In genomic region chr11:99043632-99044031, GRCm38 (mm10) we compare ENCODE assay signal across 10 mouse cellular contexts. TPM values are rescaled to one million over a fixed set of nuclear protein-coding genes. Genes with fewer than 3 reads are reported as not detected.
DNase-seq lines count a peak whose midpoint lies in the region; ATAC-seq and TF ChIP-seq lines count a peak whose summit lies in the region.
"Had no signal": no experiment of that assay in that cellular context is flagged by ENCODE, and none has a peak within 500 bp of the region (broad histone marks: within the 10 kb centered on the region; RNA-seq: fewer than 3 reads in every experiment).

No protein-coding gene starts in this region.

- WGBS in midbrain, postnatal 0 days: 90% methylated on average over 6 of the region's 6 CpGs
- 86% methylated on average over 6 of the region's 6 CpGs for WGBS in midbrain, embryonic 16.5 days
- WGBS in limb, embryonic 10.5 days: 64% methylated on average over 6 of the region's 6 CpGs

- peak; percentile 45; the same call in 1 of the 2 replicates for TF ChIP-seq CTCF in midbrain, postnatal 0 days (IDR thresholded peaks at IDR 0.05)

- H3K27ac ChIP-seq in midbrain, postnatal 0 days (ENCODE audit: low read depth, low read length): no peak overlapping the region
- H3K27ac ChIP-seq in midbrain, embryonic 16.5 days (ENCODE audit: low read length): no peak overlapping the region
- H3K27ac ChIP-seq in limb, embryonic 10.5 days: peak overlapping the region; percentile 38; the same call in 1 of the 2 replicates

- H3K9ac ChIP-seq in midbrain, postnatal 0 days (replicated peaks; ENCODE audit: low read length, poor library complexity, severe bottlenecking): no peak overlapping the region
- no peak overlapping the region for H3K9ac ChIP-seq in midbrain, embryonic 16.5 days (ENCODE audit: low read depth, low read length)

- no peak for ATAC-seq in midbrain, postnatal 0 days (ENCODE audit: low FRiP score)
- ATAC-seq in midbrain, embryonic 16.5 days: no peak

- intact Hi-C loops in heart, postnatal 36 days (cut with DNase I): loop anchor here (5.0 kb wide), 1 partner anchor 111 kb away; no protein-coding TSS in a partner anchor

- H3K27me3 ChIP-seq in midbrain, postnatal 0 days (ENCODE audit: insufficient read depth, low read length): no peaks in the 10 kb centered on the region
- no peaks in the 10 kb centered on the region for H3K27me3 ChIP-seq in midbrain, embryonic 16.5 days (ENCODE audit: control insufficient read depth, insufficient read depth, low read depth, low read length)
- H3K27me3 ChIP-seq in limb, embryonic 10.5 days (ENCODE audit: low read depth, poor library complexity, severe bottlenecking): no peaks in the 10 kb centered on the region
- H3K27me3 ChIP-seq: hindbrain, embryonic 15.5 days had no signal

- no peak overlapping the region for H3K4me2 ChIP-seq in midbrain, postnatal 0 days (ENCODE audit: low read depth, low read length, poor library complexity, severe bottlenecking)
- no peak overlapping the region for H3K4me2 ChIP-seq in midbrain, embryonic 16.5 days (ENCODE audit: low read length)

- no peaks in the 10 kb centered on the region; the same call in 1 of the 2 replicates for H3K36me3 ChIP-seq in midbrain, postnatal 0 days (ENCODE audit: insufficient read depth, low read length)
- no peaks in the 10 kb centered on the region for H3K36me3 ChIP-seq in midbrain, embryonic 16.5 days (ENCODE audit: control insufficient read depth, insufficient read depth, low read length)
- H3K36me3 ChIP-seq in limb, embryonic 10.5 days: peaks cover 59% of the 10 kb centered on the region
- H3K36me3 ChIP-seq: hindbrain, embryonic 15.5 days had no signal

- no peaks in the 10 kb centered on the region for H3K9me3 ChIP-seq in midbrain, postnatal 0 days (ENCODE audit: low read length)
- H3K9me3 ChIP-seq in midbrain, embryonic 16.5 days (replicated peaks; ENCODE audit: control insufficient read depth, low read length, poor library complexity, severe bottlenecking): no peaks in the 10 kb centered on the region
- H3K9me3 ChIP-seq in limb, embryonic 10.5 days (replicated peaks): no peaks in the 10 kb centered on the region
- H3K9me3 ChIP-seq: hindbrain, embryonic 15.5 days had no signal

- peak; percentile 36 to 40 for DNase-seq in heart, adult 18-20 months
- no peak for DNase-seq in heart, postnatal 36 days
- no peak for DNase-seq in midbrain, postnatal 0 days (ENCODE audit: low spot score)
- DNase-seq in limb, embryonic 10.5 days (ENCODE audit: low spot score): no peak
- DNase-seq in layer of hippocampus, adult 18-20 months (ENCODE audit: low spot score in 2 of 2): no peak
- no peak for DNase-seq in thymus, postnatal 14 days
- DNase-seq in cerebellum, adult 9-10 months: no peak
- DNase-seq: thymus, postnatal 4 days had no signal

- no peak overlapping the region for H3K4me3 ChIP-seq in midbrain, postnatal 0 days (ENCODE audit: low read depth, low read length)
- H3K4me3 ChIP-seq in midbrain, embryonic 16.5 days (ENCODE audit: low read depth, low read length): no peak overlapping the region
- peak overlapping the region; percentile 89 for H3K4me3 ChIP-seq in limb, embryonic 10.5 days

- H3K4me1 ChIP-seq in midbrain, postnatal 0 days (ENCODE audit: insufficient read depth, low read length): peaks cover 4% of the 10 kb centered on the region; the same call in 1 of the 2 replicates
- peaks cover 5% of the 10 kb centered on the region for H3K4me1 ChIP-seq in midbrain, embryonic 16.5 days (ENCODE audit: control insufficient read depth, insufficient read depth, low read length)
- H3K4me1 ChIP-seq in limb, embryonic 10.5 days: peaks cover 87% of the 10 kb centered on the region

RNA-seq across cellular contexts. Expression of gene Igfbp4, which starts 2.6 kb away (rescaled TPM):
- 10 to 100 TPM; 82.2 to 94.0 TPM for total RNA-seq in heart, adult 18-20 months (2021)
- 10 to 100 TPM; 80.6 to 93.5 TPM for total RNA-seq in heart, postnatal 36 days (2021)
- total RNA-seq in midbrain, postnatal 0 days (2014; rRNA removed): 78.8 and 96.7 TPM in 2 replicates
- polyA plus RNA-seq in midbrain, postnatal 0 days (2015; fragmentation: Nextera tagmentation; extraction: Ambion mirVana): 92.4 and 104 TPM in 2 replicates
- polyA plus RNA-seq in midbrain, embryonic 16.5 days (2015; fragmentation: Nextera tagmentation; extraction: Ambion mirVana): 117 and 119 TPM in 2 replicates
- 899 and 1,008 TPM in 2 replicates for polyA plus RNA-seq in limb, embryonic 10.5 days (2016; fragmentation: Nextera tagmentation; extraction: Ambion mirVana)
- total RNA-seq in layer of hippocampus, adult 18-20 months (2021): 10 to 100 TPM; 74.6 to 94.0 TPM

RNA-seq across cellular contexts. Expression of gene Top2a, which starts 19.6 kb away (rescaled TPM):
- total RNA-seq in heart, adult 18-20 months (2021): 1 to 10 TPM; 1.5 to 1.8 TPM
- total RNA-seq in heart, postnatal 36 days (2021): 1 to 10 TPM; 3.9 to 4.6 TPM
- total RNA-seq in midbrain, postnatal 0 days (2014; rRNA removed): 13.9 and 21.1 TPM in 2 replicates
- polyA plus RNA-seq in midbrain, postnatal 0 days (2015; fragmentation: Nextera tagmentation; extraction: Ambion mirVana): 7.4 and 10.0 TPM in 2 replicates
- polyA plus RNA-seq in midbrain, embryonic 16.5 days (2015; fragmentation: Nextera tagmentation; extraction: Ambion mirVana): 20.4 and 29.1 TPM in 2 replicates
- 291 and 354 TPM in 2 replicates for polyA plus RNA-seq in limb, embryonic 10.5 days (2016; fragmentation: Nextera tagmentation; extraction: Ambion mirVana)
- under 1 TPM; 0.52 to 0.96 TPM for total RNA-seq in layer of hippocampus, adult 18-20 months (2021)

RNA-seq across cellular contexts. Expression of gene Tns4, which starts 45.5 kb away (rescaled TPM):
- total RNA-seq in heart, adult 18-20 months (2021): under 1 TPM; 0.07 to 0.18 TPM
- under 1 TPM; 0.27 to 0.36 TPM for total RNA-seq in heart, postnatal 36 days (2021)
- 0.38 TPM in 2 replicates for total RNA-seq in midbrain, postnatal 0 days (2014; rRNA removed)
- 0.17 and 0.26 TPM in 2 replicates for polyA plus RNA-seq in midbrain, postnatal 0 days (2015; fragmentation: Nextera tagmentation; extraction: Ambion mirVana)
- 0.04 and 0.09 TPM in 2 replicates for polyA plus RNA-seq in midbrain, embryonic 16.5 days (2015; fragmentation: Nextera tagmentation; extraction: Ambion mirVana)
- 0.74 and 1.4 TPM in 2 replicates for polyA plus RNA-seq in limb, embryonic 10.5 days (2016; fragmentation: Nextera tagmentation; extraction: Ambion mirVana)
- under 1 TPM; 0.08 to 0.32 TPM for total RNA-seq in layer of hippocampus, adult 18-20 months (2021)

Comparison
In these comparisons a context has a peak if more than half of its experiments do, and no peak if none do; other contexts are left out.
1. DNase-seq: peak in heart, adult 18-20 months (2 of 2); none in heart, postnatal 36 days (0 of 2), midbrain, postnatal 0 days (single experiment), limb, embryonic 10.5 days (single experiment), layer of hippocampus, adult 18-20 months (0 of 2), thymus, postnatal 14 days (single experiment) and cerebellum, adult 9-10 months (single experiment).